Mouse (Mus musculus) G1E (cell line): Measurements from ENCODE around the gene Gm27029. TPM values are rescaled to one million over a fixed set of nuclear protein-coding genes. Genes with fewer than 3 reads are reported as not detected.
"Not testable (repeated sequence)": the region's sequence is repeated elsewhere in the genome, so short reads cannot be mapped to it uniquely, and the experiment has no call there.

Source experiments
- ATAC-seq: 2 replicates; pipeline ENCODE4 v1.8.0; 2016; ENCODE audit warnings: mild to moderate bottlenecking; ENCODE audit not compliant: insufficient number of reproducible peaks, poor library complexity, low FRiP score, severe bottlenecking; ENCODE audit errors: extremely low read depth
- DNase-seq: peaks from one replicate; pipeline ENCODE4 v3.0.0; 2012; ENCODE audit warnings: low spot score
- H3K27me3 ChIP-seq: 2 replicates; pipeline ENCODE4 v1.6.1; 2012; ENCODE audit warnings: mild to moderate bottlenecking, low read length, inconsistent platforms; ENCODE audit not compliant: insufficient read depth
- H3K36me3 ChIP-seq: replicated peaks from 2 replicates; pipeline ENCODE3; 2012; ENCODE audit warnings: mild to moderate bottlenecking, inconsistent platforms
- H3K4me1 ChIP-seq: 2 replicates; pipeline ENCODE4 v1.6.1; 2012; ENCODE audit warnings: low read depth, low read length, inconsistent platforms, mixed read lengths; ENCODE audit not compliant: insufficient read depth
- H3K4me3 ChIP-seq: 2 replicates; pipeline ENCODE4 v1.5.1; 2012; ENCODE audit warnings: low read depth, mild to moderate bottlenecking, inconsistent platforms, low read length, moderate library complexity, mixed read lengths
- H3K9me3 ChIP-seq: replicated peaks from 2 replicates; pipeline ENCODE4 v1.6.1; 2012; ENCODE audit warnings: inconsistent platforms
- CTCF ChIP-seq: IDR thresholded peaks from 2 replicates; pipeline ENCODE4 v1.5.1; 2012; ENCODE audit warnings: low read depth, low read length, inconsistent platforms, mixed read lengths
- GATA1 ChIP-seq: IDR thresholded peaks from 2 replicates; pipeline ENCODE4 v1.6.1; 2012; ENCODE audit warnings: borderline replicate concordance, low read length, inconsistent platforms, mixed read lengths
- GATA2 ChIP-seq: IDR thresholded peaks from 2 replicates; pipeline ENCODE4 v1.6.1; 2012; ENCODE audit warnings: low read depth, low read length, inconsistent platforms, borderline replicate concordance
- POLR2AphosphoS5 ChIP-seq: IDR thresholded peaks from 2 replicates; pipeline ENCODE4 v1.6.1; 2012; ENCODE audit warnings: low read depth, low read length, inconsistent platforms; ENCODE audit not compliant: insufficient replicate concordance
- TAL1 ChIP-seq: conservative IDR thresholded peaks from 2 replicates; pipeline ENCODE4 v1.6.1; 2012; ENCODE audit warnings: low read depth, low read length, inconsistent platforms, mixed read lengths
- polyA plus RNA-seq: library from polyadenylated mRNA; stranded (reverse); fragments of >175 nt; gene quantifications from 2 replicates; pipeline ENCODE4 v1.2.3, GENCODE M21; 2012
- total RNA-seq, 2 experiments: library from RNA; stranded (forward) in 1 of 2; stranded (reverse) in 1 of 2; fragments of 200-1000 nt in 1 of 2; fragments of >200 nt in 1 of 2; fragmentation: Nextera tagmentation in 1 of 2; gene quantifications; 2 replicates each; pipeline ENCODE4 v1.2.3; 2014 to 2017

The Gm27029 gene
- total and polyA plus RNA-seq, 3 experiments: 0.90 to 3.0 (median 2.1) TPM

DNA sequence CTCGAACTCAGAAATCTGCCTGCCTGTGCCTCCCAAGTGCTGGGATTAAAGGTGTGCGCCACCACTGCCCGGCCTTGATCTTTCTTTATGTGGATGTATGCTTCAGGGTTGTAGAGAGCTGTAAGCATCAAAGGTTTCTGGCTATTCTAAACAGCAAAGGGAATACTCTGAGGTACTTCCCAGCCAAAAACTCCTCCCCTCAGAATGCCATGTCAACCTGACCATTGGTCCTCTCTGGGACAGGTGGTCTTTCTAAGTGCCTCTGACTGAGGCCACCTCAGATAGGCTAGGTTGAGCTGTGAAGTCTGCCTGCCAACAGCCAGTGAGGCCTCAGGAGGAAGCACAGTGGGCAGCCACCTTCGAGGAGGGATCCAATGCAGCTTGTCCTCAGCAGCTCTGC lies 24.3 kb upstream of the Gm27029 start:
- H3K27me3 ChIP-seq: no peaks in the 10 kb centered on the region
- H3K4me3 ChIP-seq: peak overlapping the region; percentile 77
- no peak for DNase-seq
- ATAC-seq: 0 out of 2 replicates have a peak, but pooled peaks have one; percentile 10
- H3K9me3 ChIP-seq: no peaks in the 10 kb centered on the region
- peaks cover 71% of the 10 kb centered on the region for H3K4me1 ChIP-seq
- TF ChIP-seq TAL1: no peak
- H3K36me3 ChIP-seq: peaks cover 49% of the 10 kb centered on the region

DNA sequence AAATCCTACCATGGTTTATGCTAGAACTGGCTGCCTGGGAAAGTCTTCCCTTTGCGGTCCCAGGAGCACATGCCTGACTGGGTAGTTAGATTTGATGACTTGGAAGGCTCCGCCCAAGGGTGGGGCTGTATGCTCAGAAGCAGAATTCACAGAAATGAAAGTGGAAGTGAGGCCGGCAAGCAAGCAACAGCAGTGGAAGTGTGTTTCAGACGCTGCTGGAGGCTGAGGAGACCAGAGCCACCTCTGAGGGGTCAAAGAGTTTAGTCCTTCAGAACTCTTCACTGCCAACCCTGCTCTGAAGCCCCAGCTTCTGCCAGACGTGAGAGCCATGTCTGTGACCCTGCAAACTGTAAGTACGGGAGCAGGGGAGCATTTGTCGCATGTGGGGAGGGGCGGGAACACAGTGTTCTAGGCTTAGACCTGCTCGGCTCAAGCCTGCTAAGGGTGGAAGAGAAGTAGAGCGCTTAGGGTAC lies 23.7 kb upstream of the Gm27029 start, which contains the start of gene Ifi35:
Ifi35 (plus strand) TSS at position 134 of the 473 bp plus-strand sequence.
- ATAC-seq (peak; percentile 79), DNase-seq (peak; percentile 32)
- H3K27me3 ChIP-seq: no peaks in the 10 kb centered on the region
- TF ChIP-seq GATA2 (no peak), TAL1 (no peak), POLR2AphosphoS5 (no peak), CTCF (no peak), GATA1 (no peak)
- peak within 1 kb of the TSS; percentile 77 for H3K4me3 ChIP-seq
- peaks cover 72% of the 10 kb centered on the region for H3K4me1 ChIP-seq
- no peaks in the 10 kb centered on the region for H3K9me3 ChIP-seq
- H3K36me3 ChIP-seq: peaks cover 49% of the 10 kb centered on the region

DNA sequence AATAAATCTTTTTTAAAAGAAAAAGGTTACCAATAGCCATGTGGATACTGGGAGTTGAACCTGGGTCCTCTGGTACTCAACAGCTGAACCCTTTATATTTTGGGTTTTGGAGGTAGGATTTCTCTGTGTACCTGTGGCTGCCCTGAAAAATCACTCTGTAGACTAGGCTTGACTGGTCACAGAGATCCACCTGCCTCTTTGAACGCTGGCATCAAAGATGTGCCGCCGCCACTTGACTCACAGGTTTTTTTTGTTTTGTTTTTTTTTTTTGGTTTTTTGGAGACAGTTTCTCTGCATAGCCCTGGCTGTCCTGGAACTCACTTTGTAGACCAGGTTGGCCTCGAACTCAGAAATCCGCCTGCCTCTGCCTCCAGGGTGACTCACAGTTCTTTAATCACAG lies 23.2 kb upstream of the Gm27029 start:
- TF ChIP-seq CTCF (no peak), TAL1 (no peak), POLR2AphosphoS5 (no peak), GATA2 (no peak), GATA1 (no peak)
- ATAC-seq: no peak
- H3K27me3 ChIP-seq: no peaks in the 10 kb centered on the region
- H3K9me3 ChIP-seq: no peaks in the 10 kb centered on the region
- no peak for DNase-seq
- peaks cover 50% of the 10 kb centered on the region for H3K36me3 ChIP-seq
- peaks cover 72% of the 10 kb centered on the region for H3K4me1 ChIP-seq
- H3K4me3 ChIP-seq: peak overlapping the region; percentile 77; the same call in 1 of the 2 replicates

DNA sequence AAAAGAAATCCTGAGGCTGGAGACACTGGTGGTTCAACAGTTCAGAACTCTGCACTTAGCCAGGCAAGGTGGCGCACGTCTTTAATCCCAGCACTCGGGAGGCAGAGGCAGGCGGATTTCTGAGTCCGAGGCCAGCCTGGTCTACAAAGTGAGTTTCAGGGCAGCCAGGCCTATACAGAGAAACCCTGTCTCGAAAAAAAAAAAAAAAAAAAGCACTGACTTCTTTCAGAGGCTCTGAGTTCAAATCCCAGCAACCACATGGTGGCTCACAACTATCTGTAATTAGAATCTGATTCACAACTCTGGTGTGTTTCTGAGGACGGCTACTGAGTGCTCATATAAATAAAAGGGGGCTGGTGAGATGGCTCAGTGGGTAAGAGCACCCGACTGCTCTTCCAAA lies 22.3 kb upstream of the Gm27029 start:
- not testable (repeated sequence) for ATAC-seq, H3K27me3 ChIP-seq, DNase-seq, H3K9me3 ChIP-seq, H3K4me3 ChIP-seq
- Histone ChIP-seq H3K4me1 (peaks cover 63% of the 10 kb centered on the region), H3K36me3 (peaks cover 45% of the 10 kb centered on the region)

DNA sequence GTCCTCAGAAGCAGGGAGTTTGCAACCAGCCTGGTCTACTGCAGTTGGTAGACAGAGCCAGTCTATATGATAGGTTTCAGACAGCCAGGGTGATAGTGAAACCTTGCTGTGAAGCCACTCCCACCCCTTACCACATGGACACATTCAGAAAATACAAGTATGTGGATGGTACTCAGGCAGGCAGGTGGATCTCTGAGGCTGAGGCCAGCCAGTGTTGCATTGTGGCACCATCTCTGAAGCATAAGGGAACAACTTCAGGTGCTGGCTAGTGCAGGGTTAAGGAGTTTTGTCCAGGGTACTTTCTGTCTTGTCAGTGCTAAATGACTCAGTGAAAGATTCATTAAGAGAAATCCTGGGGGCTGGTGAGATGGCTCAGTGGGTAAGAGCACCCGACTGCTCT lies 21.7 kb upstream of the Gm27029 start:
- Histone ChIP-seq H3K9me3 (no peaks in the 10 kb centered on the region), H3K36me3 (peaks cover 42% of the 10 kb centered on the region), H3K27me3 (no peaks in the 10 kb centered on the region), H3K4me1 (peaks cover 58% of the 10 kb centered on the region), H3K4me3 (no peak overlapping the region)
- TF ChIP-seq CTCF: no peak
- no peak for TF ChIP-seq GATA1
- no peak for TF ChIP-seq GATA2
- 0 out of 2 replicates have a peak, but pooled peaks have one; percentile 38 for TF ChIP-seq POLR2AphosphoS5
- TF ChIP-seq TAL1: no peak
- DNase-seq (no peak), ATAC-seq (no peak)

DNA sequence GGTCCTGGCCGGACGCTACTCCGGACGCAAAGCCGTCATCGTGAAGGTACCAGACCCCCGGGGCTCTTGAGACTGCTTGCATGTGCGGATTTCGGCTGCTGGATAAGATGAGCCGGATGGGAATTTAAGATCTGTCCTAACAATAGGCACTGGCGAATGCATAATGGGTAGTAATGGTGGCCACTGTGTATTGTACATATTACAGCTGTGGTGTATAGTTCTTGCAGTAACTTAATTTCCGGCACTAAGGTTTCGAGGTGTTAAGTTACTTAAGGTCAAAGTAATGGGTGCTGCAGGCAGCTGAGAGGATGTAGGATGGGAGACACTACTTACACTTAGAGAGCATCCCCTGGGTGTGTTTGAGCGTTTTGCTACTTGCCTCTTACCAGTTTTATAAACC lies 18.2 kb upstream of the Gm27029 start:
- DNase-seq (no peak), ATAC-seq (no peak)
- Histone ChIP-seq H3K9me3 (no peaks in the 10 kb centered on the region), H3K27me3 (no peaks in the 10 kb centered on the region), H3K4me3 (peak overlapping the region; percentile 87), H3K4me1 (peaks cover 32% of the 10 kb centered on the region), H3K36me3 (peaks cover 37% of the 10 kb centered on the region)
- TF ChIP-seq CTCF: no peak
- no peak for TF ChIP-seq GATA1
- no peak for TF ChIP-seq TAL1
- TF ChIP-seq GATA2: no peak
- TF ChIP-seq POLR2AphosphoS5: no peak

DNA sequence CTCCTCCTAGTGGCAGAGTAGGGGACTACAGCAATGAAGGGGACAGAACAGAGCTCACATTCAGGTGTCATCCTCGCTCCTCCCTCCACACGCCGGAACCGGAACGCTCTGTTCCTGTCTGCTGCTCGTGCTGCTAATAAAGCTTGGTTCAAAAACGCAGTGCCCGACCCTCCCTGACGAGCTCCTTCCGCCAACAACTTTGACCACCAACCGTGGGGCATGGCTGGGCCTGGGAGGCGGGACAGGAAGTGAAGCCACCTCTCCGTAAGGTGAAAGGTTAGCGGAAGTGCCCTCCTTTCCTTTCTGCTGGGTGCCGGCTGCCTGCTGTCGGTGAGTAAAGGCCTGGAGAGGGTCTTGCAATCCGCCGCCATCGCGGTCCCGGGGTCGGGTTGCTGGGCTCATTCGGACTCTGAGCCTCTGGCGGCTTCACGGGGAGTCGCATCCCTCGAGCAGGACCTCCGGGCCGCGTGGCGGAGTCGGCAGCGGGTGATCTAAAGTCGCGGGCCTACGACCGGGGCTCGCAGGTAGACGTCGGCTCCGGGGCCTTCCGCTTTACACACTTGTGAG lies 17.6 kb upstream of the Gm27029 start, which contains the start of gene Rpl27:
Rpl27 (plus strand) TSS at position 172 of the 567 bp plus-strand sequence.
- no peaks in the 10 kb centered on the region for H3K9me3 ChIP-seq
- no peaks in the 10 kb centered on the region for H3K27me3 ChIP-seq
- TF ChIP-seq CTCF: peak; percentile 62
- TF ChIP-seq GATA1: no peak
- peaks cover 27% of the 10 kb centered on the region for H3K4me1 ChIP-seq
- H3K36me3 ChIP-seq: peaks cover 36% of the 10 kb centered on the region
- ATAC-seq (peak; percentile 97), DNase-seq (peak; percentile 84)
- peak within 1 kb of the TSS; percentile 87 for H3K4me3 ChIP-seq

DNA sequence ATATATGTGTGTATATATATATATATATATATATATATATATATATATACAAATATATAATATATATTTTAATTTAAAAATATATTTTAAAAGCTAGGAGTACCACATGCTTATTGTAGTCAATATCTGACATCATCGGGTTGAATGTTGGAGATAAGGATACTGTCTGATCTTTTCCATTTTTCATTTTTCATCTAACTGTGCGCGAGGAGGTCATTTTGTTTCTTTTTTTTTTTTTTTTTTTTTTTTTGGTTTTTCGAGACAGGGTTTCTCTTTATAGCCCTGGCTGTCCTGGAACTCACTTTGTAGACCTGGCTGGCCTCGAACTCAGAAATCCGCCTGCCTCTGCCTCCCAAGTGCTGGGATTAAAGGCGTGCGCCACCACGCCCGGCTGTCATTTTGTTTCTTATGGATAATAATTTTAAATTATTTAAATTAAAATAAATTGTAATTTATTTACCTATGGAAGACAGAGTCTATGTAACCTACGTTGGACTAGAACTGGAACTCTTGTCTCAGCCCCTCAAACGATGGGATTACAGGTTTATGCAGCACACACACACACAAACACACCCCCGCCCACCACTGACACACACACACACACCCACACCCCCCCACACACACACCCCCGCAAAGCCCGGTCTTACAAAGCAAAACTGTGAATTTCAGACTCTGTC lies 17.0 kb upstream of the Gm27029 start:
- DNase-seq, H3K27me3 ChIP-seq, H3K9me3 ChIP-seq, ATAC-seq: not testable (repeated sequence)
- Histone ChIP-seq H3K4me1 (peaks cover 27% of the 10 kb centered on the region), H3K4me3 (peak overlapping the region; percentile 87), H3K36me3 (peaks cover 40% of the 10 kb centered on the region)

DNA sequence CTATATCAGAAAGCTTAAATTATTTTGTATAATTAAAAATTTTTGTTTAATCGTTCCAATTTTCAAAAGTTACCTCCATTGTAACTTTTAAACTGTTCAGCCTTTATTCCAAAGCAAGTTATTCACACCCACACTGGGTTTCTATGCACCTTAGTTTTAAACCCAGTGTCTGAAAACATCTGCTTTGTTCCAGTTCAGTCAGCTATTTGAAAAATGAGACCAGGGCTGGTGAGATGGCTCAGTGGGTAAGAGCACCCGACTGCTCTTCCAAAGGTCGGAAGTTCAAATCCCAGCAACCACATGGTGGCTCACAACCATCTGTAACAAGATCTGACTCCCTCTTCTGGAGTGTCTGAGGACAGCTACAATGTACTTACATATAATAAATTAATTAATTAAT lies 13.4 kb upstream of the Gm27029 start:
- H3K9me3 ChIP-seq, ATAC-seq, H3K27me3 ChIP-seq, DNase-seq, H3K4me3 ChIP-seq: not testable (repeated sequence)
- H3K36me3 ChIP-seq: peaks cover 40% of the 10 kb centered on the region
- H3K4me1 ChIP-seq: peaks cover 12% of the 10 kb centered on the region
